In genomic region chr1:119019056-119019455, GRCm38 (mm10) we compare ENCODE assay signal across 24 mouse cellular contexts. TPM values are rescaled to one million over a fixed set of nuclear protein-coding genes. Genes with fewer than 3 reads are reported as not detected.
DNase-seq lines count a peak whose midpoint lies in the region; ATAC-seq and TF ChIP-seq lines count a peak whose summit lies in the region.
"Had no signal": no experiment of that assay in that cellular context is flagged by ENCODE, and none has a peak within 500 bp of the region (broad histone marks: within the 10 kb centered on the region; RNA-seq: fewer than 3 reads in every experiment).

No protein-coding gene starts in this region.

- no peaks in the 10 kb centered on the region for H3K27me3 ChIP-seq in kidney, adult 2 months (replicated peaks; ENCODE audit: control insufficient read depth, insufficient read depth, low read length)
- no peaks in the 10 kb centered on the region for H3K27me3 ChIP-seq in kidney, embryonic 14.5 days (ENCODE audit: control insufficient read depth, insufficient read depth, low read length)
- H3K27me3 ChIP-seq: embryonic facial prominence, embryonic 13.5 days; forebrain, embryonic 12.5 days; forebrain, embryonic 15.5 days; hindbrain, embryonic 12.5 days; hindbrain, embryonic 15.5 days had no signal

- TF ChIP-seq POLR2A in kidney, adult 2 months (IDR thresholded peaks at IDR 0.05; ENCODE audit: low read depth, low read length): no peak

- TF ChIP-seq CTCF in kidney, adult 2 months (conservative IDR thresholded peaks at IDR 0.05; ENCODE audit: insufficient read depth, insufficient read length, low read depth, low read length): no peak

- no peaks in the 10 kb centered on the region for H3K36me3 ChIP-seq in kidney, adult 2 months (ENCODE audit: control insufficient read depth, insufficient read depth, low read length)
- H3K36me3 ChIP-seq in kidney, embryonic 14.5 days (ENCODE audit: control insufficient read depth, insufficient read depth, low read length): no peaks in the 10 kb centered on the region; the same call in 1 of the 2 replicates
- H3K36me3 ChIP-seq: forebrain, embryonic 15.5 days; hindbrain, embryonic 12.5 days; hindbrain, embryonic 15.5 days had no signal

- H3K4me1 ChIP-seq in kidney, adult 2 months (ENCODE audit: control insufficient read depth, insufficient read depth, low read length): peaks cover 7% of the 10 kb centered on the region
- no peaks in the 10 kb centered on the region; the same call in 1 of the 2 replicates for H3K4me1 ChIP-seq in kidney, embryonic 14.5 days (ENCODE audit: control insufficient read depth, insufficient read depth, low read length)
- H3K4me1 ChIP-seq: forebrain, embryonic 12.5 days; hindbrain, embryonic 12.5 days; hindbrain, embryonic 15.5 days had no signal

- peak; percentile 77 for DNase-seq in kidney, adult 2 months
- DNase-seq in adipocyte (ENCODE audit: low spot score): peak; percentile 77
- DNase-seq in kidney, adult 9 months: peak; percentile 64
- DNase-seq in kidney, postnatal 36 days: peak; percentile 62 to 77
- DNase-seq in layer of hippocampus, adult 8-10 months (ENCODE audit: low spot score in 2 of 2): no peak
- DNase-seq: adrenal gland, adult 8-10 months; adrenal gland, postnatal 25 days; cerebellum, adult 11-12 months; cerebellum, adult 8-10 months; cerebellum, postnatal 10 days; cerebellum, postnatal 36 days; embryo, embryonic 11 days; gastrocnemius, postnatal 25 days had no signal

- no peak for ATAC-seq in kidney, embryonic 14.5 days (ENCODE audit: low FRiP score, low TSS enrichment)
- ATAC-seq: CD4-positive, CD25-positive, alpha-beta regulatory T cell, adult 4 months had no signal

- H3K9me3 ChIP-seq in kidney, embryonic 14.5 days (ENCODE audit: control insufficient read depth, low read length): no peaks in the 10 kb centered on the region
- H3K9me3 ChIP-seq: embryonic facial prominence, embryonic 10.5 days; embryonic facial prominence, embryonic 13.5 days; forebrain, embryonic 12.5 days; forebrain, embryonic 15.5 days; hindbrain, embryonic 12.5 days; hindbrain, embryonic 15.5 days had no signal

- H3K4me3 ChIP-seq in kidney, adult 2 months (ENCODE audit: insufficient read depth, low read depth, low read length): no peak overlapping the region
- no peak overlapping the region for H3K4me3 ChIP-seq in kidney, embryonic 14.5 days (ENCODE audit: low read length)
- H3K4me3 ChIP-seq: embryonic facial prominence, embryonic 10.5 days; embryonic facial prominence, embryonic 13.5 days; erythroblast, embryonic 14.5 days; forebrain, embryonic 12.5 days; forebrain, embryonic 15.5 days; hindbrain, embryonic 12.5 days; hindbrain, embryonic 15.5 days had no signal

- no peak overlapping the region for H3K9ac ChIP-seq in kidney, embryonic 14.5 days (ENCODE audit: low read depth, low read length)
- H3K9ac ChIP-seq: embryonic facial prominence, embryonic 13.5 days; forebrain, embryonic 12.5 days; forebrain, embryonic 15.5 days; hindbrain, embryonic 12.5 days; hindbrain, embryonic 15.5 days had no signal

- H3K4me2 ChIP-seq in kidney, embryonic 14.5 days (replicated peaks; ENCODE audit: low read depth, low read length): no peak overlapping the region
- H3K4me2 ChIP-seq: embryonic facial prominence, embryonic 13.5 days; forebrain, embryonic 12.5 days; forebrain, embryonic 15.5 days; heart, embryonic 11.5 days; hindbrain, embryonic 12.5 days; hindbrain, embryonic 15.5 days had no signal

- 0 out of 2 replicates have a peak overlapping the region, but pooled peaks have one; percentile 7 for H3K27ac ChIP-seq in kidney, adult 2 months (ENCODE audit: insufficient read depth, low read depth, low read length)
- no peak overlapping the region for H3K27ac ChIP-seq in kidney, embryonic 14.5 days (ENCODE audit: low read depth, low read length)
- H3K27ac ChIP-seq: embryonic facial prominence, embryonic 10.5 days; embryonic facial prominence, embryonic 13.5 days; forebrain, embryonic 12.5 days; forebrain, embryonic 15.5 days; hindbrain, embryonic 12.5 days; hindbrain, embryonic 15.5 days had no signal

RNA-seq across cellular contexts. Expression of gene Gli2, which starts 34.4 kb away (rescaled TPM):
- polyA plus RNA-seq in kidney, adult 2 months (2012; rRNA removed): 0.44 and 0.52 TPM in 2 replicates
- polyA plus RNA-seq in kidney, embryonic 14.5 days (2014; fragmentation: Nextera tagmentation; extraction: Ambion mirVana): 8.2 and 10.3 TPM in 2 replicates
- 1 to 10 TPM; 3.7 to 7.0 (median 5.0) TPM for total RNA-seq in layer of hippocampus, adult 8-10 months (2022)
- total RNA-seq: hematopoietic stem cell, adult 5-6 weeks had no signal
- polyA plus RNA-seq: CD4-positive, CD25-positive, alpha-beta regulatory T cell, adult 4 months; erythroblast, embryonic 14.5 days had no signal

Comparison
In these comparisons a context has a peak if more than half of its experiments do, and no peak if none do; other contexts are left out.
1. DNase-seq: peak in kidney, adult 2 months (single experiment), adipocyte (single experiment), kidney, adult 9 months (single experiment) and kidney, postnatal 36 days (2 of 2); none in layer of hippocampus, adult 8-10 months (0 of 2).